Mouse (Mus musculus): ENCODE results near the gene Rimbp3. TPM values are rescaled to one million over a fixed set of nuclear protein-coding genes. Genes with fewer than 3 reads are reported as not detected.

The Rimbp3 gene
- polyA plus RNA-seq (2014; fragmentation: Illumina TruSeq; extraction: RNeasy Lipid Tissue Mini Kit (QIAGEN cat#74804); ENCODE audit: low replicate concordance): not detected

GRCm38 (mm10) chr16:17208389-17209361 is at the start of gene Rimbp3:
Gene Rimbp3 (plus strand): TSS chr16:17208603.

GRCm38 (mm10) chr16:17202549-17202948 is 5.9 kb upstream of the Rimbp3 start, which contains the start of gene Ube2l3:
Gene Ube2l3 (minus strand): TSS chr16:17202649.

GRCm38 (mm10) chr16:17232794-17233701 is 24.6 kb downstream of the Rimbp3 start, which contains the start of gene Hic2:
Gene Hic2 (plus strand): TSS chr16:17233572.

Other genes starting within 250 kb of the Rimbp3 start
- 238 TPM for gene Mapk1, start 225.2 kb upstream of the Rimbp3 start, polyA plus RNA-seq (2014; fragmentation: Illumina TruSeq; extraction: RNeasy Lipid Tissue Mini Kit (QIAGEN cat#74804); ENCODE audit: low replicate concordance)
- gene Ypel1, start 138.9 kb upstream of the Rimbp3 start, polyA plus RNA-seq (2014; fragmentation: Illumina TruSeq; extraction: RNeasy Lipid Tissue Mini Kit (QIAGEN cat#74804); ENCODE audit: low replicate concordance): 0.26 TPM
- 123 TPM for gene Ppil2, start 97.3 kb upstream of the Rimbp3 start, polyA plus RNA-seq (2014; fragmentation: Illumina TruSeq; extraction: RNeasy Lipid Tissue Mini Kit (QIAGEN cat#74804); ENCODE audit: low replicate concordance)
- gene 2610318N02Rik, start 83.4 kb upstream of the Rimbp3 start, polyA plus RNA-seq (2014; fragmentation: Illumina TruSeq; extraction: RNeasy Lipid Tissue Mini Kit (QIAGEN cat#74804); ENCODE audit: low replicate concordance): not detected
- gene Sdf2l1, start 76.2 kb upstream of the Rimbp3 start, polyA plus RNA-seq (2014; fragmentation: Illumina TruSeq; extraction: RNeasy Lipid Tissue Mini Kit (QIAGEN cat#74804); ENCODE audit: low replicate concordance): 8.6 TPM
- not detected for gene Ydjc, start 64.0 kb upstream of the Rimbp3 start, polyA plus RNA-seq (2014; fragmentation: Illumina TruSeq; extraction: RNeasy Lipid Tissue Mini Kit (QIAGEN cat#74804); ENCODE audit: low replicate concordance)
- gene Ccdc116, start 61.4 kb upstream of the Rimbp3 start, polyA plus RNA-seq (2014; fragmentation: Illumina TruSeq; extraction: RNeasy Lipid Tissue Mini Kit (QIAGEN cat#74804); ENCODE audit: low replicate concordance): 1.7 TPM
- 200 TPM for gene Ube2l3, start 6.0 kb upstream of the Rimbp3 start, polyA plus RNA-seq (2014; fragmentation: Illumina TruSeq; extraction: RNeasy Lipid Tissue Mini Kit (QIAGEN cat#74804); ENCODE audit: low replicate concordance)
- gene Hic2, start 25.0 kb downstream of the Rimbp3 start, polyA plus RNA-seq (2014; fragmentation: Illumina TruSeq; extraction: RNeasy Lipid Tissue Mini Kit (QIAGEN cat#74804); ENCODE audit: low replicate concordance): 0.59 TPM
- gene Tmem191c, start 67.5 kb downstream of the Rimbp3 start, polyA plus RNA-seq (2014; fragmentation: Illumina TruSeq; extraction: RNeasy Lipid Tissue Mini Kit (QIAGEN cat#74804); ENCODE audit: low replicate concordance): not detected
- not detected for gene Serpind1, start 122.8 kb downstream of the Rimbp3 start, polyA plus RNA-seq (2014; fragmentation: Illumina TruSeq; extraction: RNeasy Lipid Tissue Mini Kit (QIAGEN cat#74804); ENCODE audit: low replicate concordance)
- gene Snap29, start 197.4 kb downstream of the Rimbp3 start, polyA plus RNA-seq (2014; fragmentation: Illumina TruSeq; extraction: RNeasy Lipid Tissue Mini Kit (QIAGEN cat#74804); ENCODE audit: low replicate concordance): 115 TPM
- gene Pi4ka, start 197.7 kb downstream of the Rimbp3 start, polyA plus RNA-seq (2014; fragmentation: Illumina TruSeq; extraction: RNeasy Lipid Tissue Mini Kit (QIAGEN cat#74804); ENCODE audit: low replicate concordance): 10.9 TPM
- gene Crkl, start 243.4 kb downstream of the Rimbp3 start, polyA plus RNA-seq (2014; fragmentation: Illumina TruSeq; extraction: RNeasy Lipid Tissue Mini Kit (QIAGEN cat#74804); ENCODE audit: low replicate concordance): 26.2 TPM